Mouse (Mus musculus) midbrain, embryonic 12.5 days (tissue): ENCODE results near the gene Elmo1. TPM values are rescaled to one million over a fixed set of nuclear protein-coding genes. Genes with fewer than 3 reads are reported as not detected.

Experiments
- ATAC-seq: fragments of 200-750 bp; cut with Nextera tagmentation; 2 replicates; pipeline ENCODE4 v1.8.0; 2017; ENCODE audit warnings: low read depth, moderate TSS enrichment, moderate library complexity; ENCODE audit not compliant: low FRiP score
- H3K27ac ChIP-seq: fragments of 300-500 bp; sonication (generic); replicated peaks from 2 replicates; pipeline ENCODE4 v1.5.1; 2016; ENCODE audit warnings: mild to moderate bottlenecking
- H3K27me3 ChIP-seq: fragments of 300-500 bp; sonication (generic); 2 replicates; pipeline ENCODE4 v1.6.1; 2016; ENCODE audit warnings: mild to moderate bottlenecking
- H3K36me3 ChIP-seq: fragments of 300-500 bp; sonication (generic); 2 replicates; pipeline ENCODE4 v1.6.1; 2016
- H3K4me1 ChIP-seq: fragments of 300-500 bp; sonication (generic); 2 replicates; pipeline ENCODE4 v1.6.1; 2016
- H3K4me2 ChIP-seq: fragments of 300-500 bp; sonication (generic); replicated peaks from 2 replicates; pipeline ENCODE4 v1.6.1; 2016; ENCODE audit warnings: mild to moderate bottlenecking, moderate library complexity
- H3K4me3 ChIP-seq: fragments of 300-500 bp; sonication (generic); 2 replicates; pipeline ENCODE4 v1.5.1; 2016; ENCODE audit warnings: mild to moderate bottlenecking
- H3K9ac ChIP-seq: fragments of 300-500 bp; sonication (generic); replicated peaks from 2 replicates; pipeline ENCODE4 v1.6.1; 2016; ENCODE audit warnings: mild to moderate bottlenecking, moderate library complexity
- H3K9me3 ChIP-seq: fragments of 300-500 bp; sonication (generic); 2 replicates; pipeline ENCODE4 v1.6.1; 2016; ENCODE audit warnings: mild to moderate bottlenecking
- WGBS: fragments of 180-500 bp; shearing (Covaris S2); methylation state at CpG from one replicate; pipeline ENCODE4 v1.1.7; 2016; 5-methylcytosine and 5-hydroxymethylcytosine counted together
- polyA plus RNA-seq: library from polyadenylated mRNA; unstranded; fragments of >200 nt; fragmentation: Nextera tagmentation; extraction: Ambion mirVana; gene quantifications from 2 replicates; pipeline ENCODE4 v1.2.1, GENCODE M21; 2016

Elmo1 gene
- polyA plus RNA-seq, 1 experiment from 2014 or later: 25.5 TPM

DNA sequence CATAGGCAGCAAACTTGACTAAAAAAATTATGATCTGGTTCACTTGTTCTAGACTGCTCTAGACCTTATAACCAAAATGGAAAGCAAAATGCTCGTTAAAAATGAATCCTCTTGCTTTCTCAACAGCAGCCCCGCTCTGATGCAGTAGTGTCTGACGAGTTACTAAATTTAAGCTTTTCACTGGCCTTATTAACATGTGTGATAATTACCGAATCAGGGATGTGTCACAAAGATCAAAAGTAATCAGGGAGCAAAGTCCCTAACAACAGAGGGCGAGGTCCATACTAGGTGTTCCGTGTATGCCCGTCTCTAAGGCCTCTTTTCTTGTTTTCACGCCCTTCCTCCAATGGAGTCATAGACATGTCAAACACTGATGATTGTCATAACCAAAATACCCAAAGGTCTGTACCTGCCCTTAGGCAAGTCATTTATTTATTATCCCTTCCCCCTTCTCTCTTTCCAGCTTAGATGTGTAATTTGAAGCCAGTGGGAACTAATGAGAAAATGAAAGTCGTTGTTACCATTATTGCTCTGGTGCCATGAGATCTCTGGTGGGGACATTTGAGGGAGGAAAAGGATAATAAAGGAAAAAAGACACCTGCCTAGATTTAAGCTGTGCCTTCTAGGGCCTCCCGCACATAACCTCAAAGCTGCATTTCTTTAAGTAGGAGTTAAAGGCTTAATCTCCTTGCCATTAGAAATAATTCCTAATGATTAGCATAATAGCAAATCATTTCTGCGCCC, 316.2 kb downstream of the Elmo1 start:
- Histone ChIP-seq H3K27me3 (no peaks in the 10 kb centered on the region), H3K9ac (no peak overlapping the region), H3K4me3 (no peak overlapping the region), H3K9me3 (no peaks in the 10 kb centered on the region), H3K36me3 (no peaks in the 10 kb centered on the region), H3K4me1 (no peaks in the 10 kb centered on the region), H3K27ac (no peak overlapping the region), H3K4me2 (no peak overlapping the region)
- no peak for ATAC-seq
- 85% methylated on average over 11 of the region's 11 CpGs for WGBS

DNA sequence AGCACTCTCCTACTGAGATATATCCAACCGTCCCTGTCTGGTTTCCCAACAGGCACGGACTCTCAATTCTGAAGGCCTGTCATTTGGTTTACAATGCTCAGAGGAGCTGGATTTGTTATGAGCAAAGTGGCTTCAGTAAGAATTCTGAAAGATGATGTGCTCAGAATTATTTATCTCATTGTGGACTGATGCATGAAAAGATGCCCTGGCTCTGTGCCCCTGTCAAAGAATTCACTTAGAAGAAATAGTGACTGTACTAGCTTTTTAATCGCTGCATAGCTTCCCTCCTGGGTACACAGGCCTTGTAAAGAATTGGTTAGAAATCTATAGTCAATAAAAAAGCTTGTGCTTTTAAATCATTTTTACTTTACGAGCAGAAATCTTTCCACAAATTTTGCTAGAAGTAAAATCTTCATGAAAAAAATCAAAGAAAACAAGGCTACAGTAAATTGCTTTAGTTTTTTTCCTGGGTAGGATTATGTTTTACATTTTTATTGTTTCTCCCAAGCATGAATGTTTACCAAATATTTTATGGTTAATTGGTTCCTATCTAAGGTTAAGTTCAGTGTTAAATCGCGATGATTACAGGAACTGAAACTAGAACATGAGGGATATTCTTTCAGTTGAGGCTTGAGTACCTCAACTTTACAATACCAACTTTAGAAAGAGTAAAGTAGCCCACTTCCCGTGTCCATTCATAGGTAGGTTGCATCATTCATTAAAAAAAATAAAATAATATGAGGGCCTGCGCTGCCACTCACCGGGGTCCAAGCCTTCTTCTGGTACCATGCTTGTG, 320.1 kb downstream of the Elmo1 start:
- 0 out of 2 replicates have a peak overlapping the region, but pooled peaks have one; percentile 15 for H3K27ac ChIP-seq
- H3K4me2 ChIP-seq: no peak overlapping the region
- no peak overlapping the region for H3K4me3 ChIP-seq
- 80% methylated on average over 9 of the region's 9 CpGs for WGBS
- H3K27me3 ChIP-seq: no peaks in the 10 kb centered on the region
- no peaks in the 10 kb centered on the region for H3K9me3 ChIP-seq
- H3K9ac ChIP-seq: no peak overlapping the region
- H3K4me1 ChIP-seq: 0 out of 2 replicates have a peak, but pooled peaks cover 3% of the 10 kb centered on the region
- no peak for ATAC-seq
- no peaks in the 10 kb centered on the region for H3K36me3 ChIP-seq

DNA sequence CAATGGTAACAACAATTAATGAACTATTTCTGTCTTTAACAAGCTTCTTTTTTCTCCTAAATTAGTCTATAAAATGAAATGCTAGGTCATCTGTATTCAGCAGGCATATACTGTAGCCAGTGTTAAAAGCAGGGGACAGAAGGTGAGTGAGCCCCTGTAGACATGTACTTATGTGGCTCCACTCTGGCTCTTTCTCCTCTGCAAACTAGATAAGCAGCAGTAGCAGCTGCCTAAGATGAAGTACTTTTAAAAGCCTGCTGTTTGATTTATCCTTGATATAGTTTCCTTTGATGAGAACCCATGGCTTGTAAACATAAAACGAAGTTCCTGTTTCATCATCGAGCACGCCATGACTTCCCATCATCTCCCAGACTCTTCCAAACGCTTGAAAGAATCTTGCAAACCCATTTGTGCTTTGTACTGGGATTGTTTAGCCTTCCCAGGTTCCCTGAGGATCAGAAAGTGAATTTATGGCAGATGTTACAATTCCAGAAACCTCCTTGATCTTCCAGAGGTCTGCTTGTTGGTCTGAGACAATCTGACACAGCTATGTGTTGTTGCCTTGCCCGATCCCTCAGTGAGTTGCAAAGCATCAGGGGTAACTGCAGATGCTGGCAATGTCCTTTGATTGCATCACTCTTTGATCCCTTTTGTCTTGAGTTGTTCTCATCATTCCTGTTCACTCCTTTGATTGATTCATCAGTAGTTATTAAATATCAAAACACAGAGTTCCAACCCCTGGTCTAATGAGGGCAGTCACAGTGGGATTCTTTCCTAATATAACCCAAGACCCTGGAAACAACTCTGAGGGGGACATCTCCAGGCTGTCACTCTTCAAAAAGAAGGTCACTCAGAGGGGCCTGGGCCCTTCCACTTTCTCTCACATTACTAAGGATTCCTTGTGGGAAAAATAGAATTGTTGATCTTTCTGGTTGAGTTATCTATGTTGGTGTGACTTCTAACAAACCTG, 326.6 kb downstream of the Elmo1 start:
- WGBS: 77% methylated on average over 5 of the region's 5 CpGs
- peak; percentile 41; the same call in 1 of the 2 replicates for ATAC-seq
- no peak overlapping the region for H3K9ac ChIP-seq

DNA sequence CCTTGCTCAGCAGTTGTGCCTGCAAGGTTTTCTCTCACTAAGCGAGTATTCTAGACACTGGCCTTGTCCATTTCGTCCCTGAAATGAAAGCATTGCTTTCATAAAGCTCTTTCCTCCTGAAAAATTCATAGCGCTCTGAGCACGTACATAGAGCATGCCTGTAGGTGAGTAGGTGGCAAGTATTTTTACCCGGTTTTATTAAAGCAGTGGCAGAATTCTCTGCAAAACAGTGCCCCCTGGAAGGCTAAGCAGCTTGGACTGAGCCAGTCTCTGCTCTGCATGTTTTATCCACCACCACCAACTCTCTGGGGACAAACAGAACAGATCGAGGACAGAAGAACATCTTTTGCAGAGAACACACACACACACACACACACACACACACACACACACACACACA, 340.6 kb downstream of the Elmo1 start:
- H3K4me3 ChIP-seq: no peak overlapping the region
- H3K4me1 ChIP-seq: no peaks in the 10 kb centered on the region; the same call in 1 of the 2 replicates
- H3K36me3 ChIP-seq: no peaks in the 10 kb centered on the region
- no peaks in the 10 kb centered on the region for H3K27me3 ChIP-seq
- no peak overlapping the region for H3K9ac ChIP-seq
- no peaks in the 10 kb centered on the region for H3K9me3 ChIP-seq
- WGBS: 74% methylated on average over 6 of the region's 6 CpGs
- no peak overlapping the region for H3K4me2 ChIP-seq
- no peak for ATAC-seq
- 0 out of 2 replicates have a peak overlapping the region, but pooled peaks have one; percentile 26 for H3K27ac ChIP-seq

More for the DNA sequence above, 326.6 kb downstream of the Elmo1 start:
- H3K9me3 ChIP-seq: no peaks in the 10 kb centered on the region
- H3K4me1 ChIP-seq: 0 out of 2 replicates have a peak, but pooled peaks cover 3% of the 10 kb centered on the region
- H3K4me2 ChIP-seq: no peak overlapping the region
- no peak overlapping the region for H3K27ac ChIP-seq
- H3K27me3 ChIP-seq: no peaks in the 10 kb centered on the region
- no peaks in the 10 kb centered on the region for H3K36me3 ChIP-seq
- no peak overlapping the region for H3K4me3 ChIP-seq

DNA sequence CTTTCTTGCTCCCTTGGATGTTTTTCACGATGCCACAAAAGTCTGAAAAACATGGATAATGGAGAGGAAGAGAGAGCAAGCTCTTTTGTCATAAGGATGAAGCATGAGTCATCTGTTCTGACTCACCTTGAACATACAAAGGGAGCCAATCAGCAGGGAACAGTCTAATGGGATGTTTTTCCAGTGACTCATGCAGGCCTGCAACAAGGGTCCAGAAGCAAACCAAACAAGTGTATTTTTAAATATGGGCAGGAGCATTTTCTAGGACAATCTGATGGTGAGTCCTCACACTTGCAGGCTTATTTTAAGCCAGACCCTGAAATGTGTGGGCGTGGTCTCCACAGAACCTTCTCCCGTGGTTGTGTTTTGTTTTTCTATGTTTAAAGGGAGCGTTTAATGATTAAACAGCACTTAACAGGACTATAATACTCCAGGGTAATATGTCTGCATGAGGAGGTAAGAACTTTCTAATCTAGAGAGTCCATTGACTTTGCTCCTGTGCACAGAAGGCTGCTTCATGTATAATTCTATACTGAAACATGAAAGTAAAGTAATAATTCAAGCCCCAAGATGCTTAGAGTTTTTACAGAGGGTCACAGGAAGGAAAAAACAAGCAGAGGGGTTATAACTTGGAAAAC, 342.9 kb downstream of the Elmo1 start:
- H3K27ac ChIP-seq: no peak overlapping the region
- no peaks in the 10 kb centered on the region for H3K36me3 ChIP-seq
- H3K9ac ChIP-seq: no peak overlapping the region
- WGBS: 81% methylated on average over 4 of the region's 4 CpGs
- ATAC-seq: no peak
- no peak overlapping the region for H3K4me2 ChIP-seq
- no peaks in the 10 kb centered on the region for H3K27me3 ChIP-seq
- H3K9me3 ChIP-seq: no peaks in the 10 kb centered on the region
- H3K4me1 ChIP-seq: no peaks in the 10 kb centered on the region; the same call in 1 of the 2 replicates
- no peak overlapping the region for H3K4me3 ChIP-seq

DNA sequence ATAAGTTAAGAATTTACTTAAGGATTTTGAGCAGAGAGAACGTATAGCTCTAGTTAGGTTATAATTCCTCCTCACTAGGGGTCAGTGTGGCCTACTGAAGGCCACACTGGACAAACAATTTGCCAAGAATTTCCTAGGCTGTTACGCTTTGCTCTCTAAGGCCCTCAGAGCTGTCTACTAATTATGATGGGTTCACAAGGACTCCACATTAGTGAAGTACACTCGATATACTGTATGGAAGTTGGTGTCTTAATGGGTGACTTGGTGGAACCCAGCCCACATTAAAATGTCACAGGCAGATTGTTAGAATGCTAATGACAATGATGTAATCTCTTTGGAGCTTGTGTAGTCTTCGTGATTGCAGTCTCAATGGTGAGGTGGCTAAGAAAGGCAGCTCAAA, 343.7 kb downstream of the Elmo1 start:
- no peaks in the 10 kb centered on the region for H3K36me3 ChIP-seq
- 75% methylated on average over 4 of the region's 4 CpGs for WGBS
- no peak overlapping the region for H3K4me3 ChIP-seq
- no peak for ATAC-seq
- no peaks in the 10 kb centered on the region; the same call in 1 of the 2 replicates for H3K4me1 ChIP-seq
- no peaks in the 10 kb centered on the region for H3K27me3 ChIP-seq
- no peak overlapping the region for H3K9ac ChIP-seq
- no peak overlapping the region for H3K4me2 ChIP-seq
- no peaks in the 10 kb centered on the region for H3K9me3 ChIP-seq
- no peak overlapping the region for H3K27ac ChIP-seq

DNA sequence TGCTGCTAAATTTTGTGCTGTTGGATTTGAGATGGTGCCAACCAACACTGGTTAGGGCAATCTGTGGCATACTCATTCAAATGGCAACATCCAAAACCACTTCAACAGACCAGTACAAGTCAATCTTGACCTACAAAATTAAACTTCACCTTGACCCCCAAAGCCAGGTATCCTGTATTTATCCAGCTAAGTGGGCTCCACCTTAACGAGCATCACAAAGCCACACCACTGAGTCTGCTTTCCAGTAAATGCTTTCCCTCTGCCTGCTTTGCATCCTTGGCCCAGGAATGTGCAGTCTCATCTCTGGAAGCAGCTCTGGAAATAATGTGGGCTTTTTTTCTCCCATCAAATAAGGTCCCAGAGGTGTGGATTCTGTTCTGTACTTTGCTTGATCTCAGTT, 349.1 kb downstream of the Elmo1 start:
- Histone ChIP-seq H3K9me3 (no peaks in the 10 kb centered on the region), H3K4me3 (no peak overlapping the region), H3K27ac (no peak overlapping the region), H3K4me2 (no peak overlapping the region), H3K4me1 (no peaks in the 10 kb centered on the region), H3K36me3 (no peaks in the 10 kb centered on the region), H3K27me3 (no peaks in the 10 kb centered on the region), H3K9ac (no peak overlapping the region)
- ATAC-seq: no peak
- 83% methylated on average over 1 of the region's 1 CpGs for WGBS

DNA sequence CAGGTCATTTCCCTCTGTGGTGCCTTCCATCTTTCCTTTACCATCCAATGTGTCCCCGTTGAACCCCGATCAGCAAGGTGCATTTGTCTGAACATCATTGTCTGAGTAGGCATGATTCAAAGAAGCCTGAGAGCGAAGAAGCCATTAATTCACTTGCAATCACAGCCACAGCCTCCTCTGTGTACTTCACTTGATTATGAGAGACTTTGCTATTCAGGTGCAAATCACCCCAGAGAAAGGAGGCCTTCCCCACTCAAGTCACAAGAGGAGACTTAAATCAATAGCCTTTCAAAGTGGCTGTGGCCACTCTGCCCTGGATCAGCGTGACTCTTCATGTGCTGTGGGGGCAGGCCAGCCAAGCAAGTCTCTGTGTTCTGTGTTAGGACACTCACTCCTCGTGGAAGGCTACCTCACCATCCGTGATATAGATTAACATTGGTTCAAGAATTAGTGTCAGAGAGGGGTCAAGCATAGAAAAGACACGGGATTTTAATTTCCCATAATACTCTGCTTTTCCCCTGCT, 360.5 kb downstream of the Elmo1 start:
- no peak overlapping the region for H3K4me2 ChIP-seq
- WGBS: 39% methylated on average over 7 of the region's 7 CpGs
- H3K36me3 ChIP-seq: no peaks in the 10 kb centered on the region
- no peak overlapping the region for H3K9ac ChIP-seq
- H3K27ac ChIP-seq: no peak overlapping the region
- no peaks in the 10 kb centered on the region for H3K9me3 ChIP-seq
- no peak overlapping the region for H3K4me3 ChIP-seq
- peaks cover 20% of the 10 kb centered on the region for H3K4me1 ChIP-seq
- ATAC-seq: peak; percentile 57; the same call in 1 of the 2 replicates
- H3K27me3 ChIP-seq: no peaks in the 10 kb centered on the region

DNA sequence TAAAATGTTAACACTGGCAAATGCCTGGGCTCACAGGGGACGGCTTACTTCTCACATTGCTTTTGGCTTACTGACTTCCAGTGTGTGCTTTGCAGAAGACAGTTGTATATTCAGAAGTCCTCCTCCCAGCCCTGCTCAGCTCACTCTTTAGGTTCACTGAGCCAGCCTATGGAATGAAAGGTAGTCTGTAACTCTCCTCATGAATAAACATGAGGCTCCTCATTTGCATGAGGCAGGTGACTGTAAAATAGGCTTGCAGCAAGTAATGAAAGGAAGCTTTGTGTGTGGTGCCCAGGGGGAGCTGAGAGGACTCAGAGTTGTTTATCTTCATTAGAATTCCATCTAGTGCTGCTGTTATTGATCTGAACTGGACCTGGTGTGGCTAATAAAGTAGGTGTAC, 364.0 kb downstream of the Elmo1 start:
- Histone ChIP-seq H3K4me3 (no peak overlapping the region), H3K4me1 (peaks cover 20% of the 10 kb centered on the region), H3K9ac (no peak overlapping the region), H3K9me3 (no peaks in the 10 kb centered on the region), H3K4me2 (no peak overlapping the region), H3K27me3 (no peaks in the 10 kb centered on the region), H3K36me3 (no peaks in the 10 kb centered on the region), H3K27ac (no peak overlapping the region)
- WGBS: 46% methylated on average over 1 of the region's 1 CpGs
- ATAC-seq: peak; percentile 71; the same call in 1 of the 2 replicates

DNA sequence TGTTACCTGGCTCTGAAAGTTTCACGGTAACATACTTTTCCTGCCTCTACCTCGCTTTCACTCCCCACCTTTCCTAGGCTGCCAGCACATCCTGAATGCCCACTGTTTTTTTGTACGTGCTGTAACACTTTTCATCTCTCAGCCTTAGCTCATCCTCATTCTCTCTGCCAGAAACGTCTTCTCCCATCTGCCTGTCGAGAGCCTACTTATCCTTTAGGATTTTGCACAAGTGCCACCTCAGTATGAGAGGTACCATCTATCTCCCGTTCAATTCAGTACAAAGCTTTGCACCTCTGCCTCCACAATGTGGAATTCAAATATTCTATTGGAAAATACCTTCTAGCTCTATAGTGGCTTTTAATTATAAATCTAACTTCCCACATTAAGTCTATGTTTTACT, 369.7 kb downstream of the Elmo1 start:
- Histone ChIP-seq H3K27me3 (no peaks in the 10 kb centered on the region), H3K9me3 (no peaks in the 10 kb centered on the region), H3K4me3 (no peak overlapping the region), H3K27ac (no peak overlapping the region), H3K4me2 (no peak overlapping the region), H3K4me1 (peaks cover 5% of the 10 kb centered on the region; the same call in 1 of the 2 replicates), H3K9ac (no peak overlapping the region), H3K36me3 (no peaks in the 10 kb centered on the region)
- WGBS: 85% methylated on average over 6 of the region's 6 CpGs
- ATAC-seq: no peak

DNA sequence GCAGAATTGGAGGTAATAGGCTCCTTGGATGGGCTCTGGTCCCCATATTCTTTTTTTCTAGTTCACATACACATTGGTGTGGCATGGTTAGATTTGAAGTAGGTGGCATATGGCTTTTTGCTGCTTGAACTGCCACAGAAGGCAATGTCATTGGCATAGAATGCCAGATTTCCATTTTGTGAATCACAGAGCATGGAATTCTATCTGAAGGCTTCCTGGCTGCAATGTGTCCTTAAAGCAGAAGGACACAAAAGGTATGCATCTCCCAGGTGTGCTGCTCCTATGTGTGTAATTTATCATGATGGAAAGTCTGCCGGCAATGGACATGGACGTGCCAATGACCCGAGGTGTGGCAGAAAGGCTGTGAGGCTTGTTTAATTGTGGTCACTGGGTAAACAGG, 371.2 kb downstream of the Elmo1 start:
- no peak for ATAC-seq
- WGBS: 91% methylated on average over 3 of the region's 3 CpGs
- no peak overlapping the region for H3K9ac ChIP-seq
- no peaks in the 10 kb centered on the region for H3K9me3 ChIP-seq
- H3K27me3 ChIP-seq: no peaks in the 10 kb centered on the region
- H3K4me1 ChIP-seq: no peaks in the 10 kb centered on the region
- H3K4me3 ChIP-seq: no peak overlapping the region
- no peaks in the 10 kb centered on the region for H3K36me3 ChIP-seq
- H3K27ac ChIP-seq: no peak overlapping the region
- no peak overlapping the region for H3K4me2 ChIP-seq
